Mouse (Mus musculus): ENCODE data around the gene Anxa5. TPM values are rescaled to one million over a fixed set of nuclear protein-coding genes. Genes with fewer than 3 reads are reported as not detected.

The Anxa5 gene
- polyA plus RNA-seq, 1 experiment from 2014 or later, result 348 TPM

DNA sequence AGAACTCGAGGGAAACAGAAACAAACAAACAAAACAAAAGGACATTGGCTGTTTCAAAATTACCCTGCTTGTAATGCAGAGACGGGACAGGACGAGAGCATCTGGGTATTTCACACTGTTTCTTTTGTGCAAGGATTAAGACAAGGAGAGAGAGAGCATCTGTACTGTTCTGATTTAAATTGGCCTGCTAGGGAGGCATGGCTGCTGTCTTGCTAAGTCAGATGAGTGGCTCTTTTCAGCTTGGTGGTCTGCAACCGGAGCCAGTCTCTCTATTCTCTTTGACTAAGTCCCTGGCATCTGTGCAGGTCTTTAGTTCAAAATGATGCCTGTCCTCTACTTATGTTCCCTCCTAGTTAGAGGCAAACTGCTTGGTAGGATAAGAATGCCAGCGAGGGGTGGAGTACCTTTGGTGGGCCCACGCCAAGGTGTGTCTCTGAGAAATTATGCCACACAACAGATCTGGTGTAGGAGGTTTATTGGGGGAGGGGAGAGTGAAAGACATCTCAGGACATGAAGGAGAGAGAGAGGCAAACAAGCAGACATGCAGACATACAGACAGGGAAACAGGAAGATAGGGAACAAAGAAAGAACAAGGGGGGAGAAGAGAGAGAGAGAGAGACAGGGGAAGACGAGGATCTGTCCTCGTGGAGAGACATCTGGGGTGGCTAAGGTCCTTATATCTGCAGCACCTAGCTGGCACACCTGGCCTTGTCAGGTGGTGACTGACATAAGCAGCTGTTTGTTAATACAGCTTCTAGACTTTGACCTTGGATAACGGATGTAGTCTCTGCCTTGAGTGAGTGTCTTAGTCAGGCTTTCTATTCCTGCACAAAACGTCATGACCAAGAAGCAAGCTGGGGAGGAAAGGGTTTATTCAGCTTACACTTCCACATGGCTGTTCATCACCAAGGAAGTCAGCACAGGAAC, 30.4 kb upstream of the Anxa5 start:
- Histone ChIP-seq H3K4me3 (ENCODE audit: low read depth, low read length) (no peak overlapping the region), H3K4me2 (no peak overlapping the region), H3K27me3 (ENCODE audit: insufficient read depth, low read length) (no peaks in the 10 kb centered on the region), H3K9me3 (ENCODE audit: low read depth, low read length) (no peaks in the 10 kb centered on the region), H3K36me3 (ENCODE audit: insufficient read depth) (no peaks in the 10 kb centered on the region), H3K27ac (ENCODE audit: low read depth) (no peak overlapping the region), H3K9ac (no peak overlapping the region), H3K4me1 (ENCODE audit: insufficient read depth) (no peaks in the 10 kb centered on the region)
- WGBS, result 58% methylated on average over 10 of the region's 10 CpGs
- no peak for ATAC-seq (ENCODE audit: insufficient read depth)
- TF ChIP-seq CTCF (IDR thresholded peaks at IDR 0.05; ENCODE audit: low read depth), result no peak
- no peak for DNase-seq

DNA sequence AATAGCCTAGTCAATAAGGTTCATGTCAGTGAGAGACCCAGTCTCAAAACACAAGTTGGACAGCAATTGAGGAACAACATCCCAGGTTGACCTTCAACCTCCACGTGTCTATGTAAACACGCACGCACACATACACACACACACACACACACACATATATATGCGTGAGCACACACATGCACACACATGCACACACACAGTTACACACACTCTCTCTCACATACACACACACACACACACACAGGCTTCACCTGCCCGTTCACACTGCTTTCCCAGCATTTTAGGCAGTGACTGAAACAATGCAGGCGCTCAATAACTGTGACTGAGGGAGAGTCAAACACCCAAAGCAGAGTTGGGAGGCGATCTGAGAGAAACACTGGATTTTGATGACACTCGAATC, 29.6 kb upstream of the Anxa5 start:
- no peaks in the 10 kb centered on the region for H3K36me3 ChIP-seq (ENCODE audit: insufficient read depth)
- no peak overlapping the region for H3K27ac ChIP-seq (ENCODE audit: low read depth)
- H3K9me3 ChIP-seq (ENCODE audit: low read depth, low read length), result no peaks in the 10 kb centered on the region
- no peak for DNase-seq
- 73% methylated on average over 8 of the region's 8 CpGs for WGBS
- H3K27me3 ChIP-seq (ENCODE audit: insufficient read depth, low read length), result no peaks in the 10 kb centered on the region
- H3K4me1 ChIP-seq (ENCODE audit: insufficient read depth), result no peaks in the 10 kb centered on the region
- no peak for TF ChIP-seq CTCF (IDR thresholded peaks at IDR 0.05; ENCODE audit: low read depth)
- H3K4me2 ChIP-seq, result no peak overlapping the region
- no peak for ATAC-seq (ENCODE audit: insufficient read depth)
- no peak overlapping the region for H3K9ac ChIP-seq
- H3K4me3 ChIP-seq (ENCODE audit: low read depth, low read length), result no peak overlapping the region

DNA sequence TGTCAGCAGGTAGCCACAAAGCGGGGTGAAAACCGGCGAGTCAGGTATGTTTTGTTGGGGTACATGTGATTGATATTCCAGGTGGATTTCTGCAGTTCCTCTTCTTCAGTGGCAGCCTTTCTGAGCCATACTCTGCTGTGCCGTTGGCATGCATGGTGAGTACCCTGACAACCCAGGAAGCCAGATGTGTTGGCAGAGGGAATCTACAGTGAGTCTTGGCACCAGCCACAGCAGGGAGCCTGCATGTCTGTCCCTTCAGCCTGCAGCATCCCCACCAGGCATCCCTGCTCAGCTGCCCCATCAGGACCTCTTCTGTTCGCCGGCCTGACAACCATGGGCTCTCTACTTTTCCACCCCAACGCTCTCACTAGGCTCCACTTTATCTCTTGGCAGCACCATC, 25.9 kb upstream of the Anxa5 start:
- H3K36me3 ChIP-seq (ENCODE audit: insufficient read depth), result no peaks in the 10 kb centered on the region
- no peak for DNase-seq
- 56% methylated on average over 7 of the region's 7 CpGs for WGBS
- H3K9ac ChIP-seq, result no peak overlapping the region
- ATAC-seq (ENCODE audit: insufficient read depth), result no peak
- H3K4me1 ChIP-seq (ENCODE audit: insufficient read depth), result no peaks in the 10 kb centered on the region
- no peaks in the 10 kb centered on the region for H3K9me3 ChIP-seq (ENCODE audit: low read depth, low read length)
- H3K4me3 ChIP-seq (ENCODE audit: low read depth, low read length), result no peak overlapping the region
- H3K4me2 ChIP-seq, result no peak overlapping the region
- no peak overlapping the region for H3K27ac ChIP-seq (ENCODE audit: low read depth)
- no peaks in the 10 kb centered on the region for H3K27me3 ChIP-seq (ENCODE audit: insufficient read depth, low read length)
- no peak for TF ChIP-seq CTCF (IDR thresholded peaks at IDR 0.05; ENCODE audit: low read depth)

DNA sequence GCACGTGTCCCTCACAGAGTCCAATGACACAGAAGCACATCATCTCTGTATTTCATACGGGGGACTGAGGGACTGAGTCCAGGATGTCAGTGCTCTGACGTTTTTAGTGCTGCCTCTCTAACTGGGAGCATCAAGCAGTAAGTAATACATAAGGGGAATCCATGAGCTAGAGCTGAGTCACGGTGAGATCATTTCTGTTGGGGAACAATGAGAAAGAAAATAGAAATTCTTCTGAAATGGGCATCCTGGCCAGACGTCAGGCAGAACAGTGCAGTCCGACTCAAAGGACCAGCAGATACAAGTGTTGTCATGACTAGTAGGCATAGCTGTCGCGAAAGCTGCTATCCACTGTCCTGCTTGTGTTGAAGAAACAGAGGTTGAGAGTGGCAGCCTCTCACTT, 25.3 kb upstream of the Anxa5 start:
- H3K27ac ChIP-seq (ENCODE audit: low read depth), result no peak overlapping the region
- H3K27me3 ChIP-seq (ENCODE audit: insufficient read depth, low read length), result no peaks in the 10 kb centered on the region
- H3K9me3 ChIP-seq (ENCODE audit: low read depth, low read length), result no peaks in the 10 kb centered on the region
- no peak overlapping the region for H3K4me2 ChIP-seq
- H3K9ac ChIP-seq, result no peak overlapping the region
- ATAC-seq (ENCODE audit: insufficient read depth), result no peak
- no peak overlapping the region for H3K4me3 ChIP-seq (ENCODE audit: low read depth, low read length)
- WGBS, result 82% methylated on average over 8 of the region's 8 CpGs
- no peaks in the 10 kb centered on the region for H3K4me1 ChIP-seq (ENCODE audit: insufficient read depth)
- DNase-seq, result no peak
- no peak for TF ChIP-seq CTCF (IDR thresholded peaks at IDR 0.05; ENCODE audit: low read depth)
- no peaks in the 10 kb centered on the region for H3K36me3 ChIP-seq (ENCODE audit: insufficient read depth)

DNA sequence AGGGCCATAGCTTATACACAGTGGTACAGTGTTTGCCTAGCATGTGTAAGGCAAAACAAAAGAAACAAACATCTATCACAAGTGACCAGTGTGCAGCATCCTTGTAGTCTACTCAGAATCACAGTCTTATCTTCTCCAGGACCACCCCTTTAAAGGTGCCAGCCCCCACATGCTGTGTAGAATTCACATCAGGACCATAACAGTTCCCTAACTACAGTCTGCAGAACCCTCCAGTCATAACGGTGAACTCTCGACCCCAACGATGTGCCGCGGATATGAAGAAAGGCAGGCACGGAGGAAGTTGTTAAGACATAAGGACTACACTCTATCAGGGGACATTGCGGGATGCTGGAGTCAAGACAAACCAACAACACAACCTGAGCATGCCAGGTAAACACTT, 23.7 kb upstream of the Anxa5 start:
- H3K9me3 ChIP-seq (ENCODE audit: low read depth, low read length), result no peaks in the 10 kb centered on the region
- WGBS, result 84% methylated on average over 7 of the region's 7 CpGs
- no peak for TF ChIP-seq CTCF (IDR thresholded peaks at IDR 0.05; ENCODE audit: low read depth)
- no peak overlapping the region for H3K9ac ChIP-seq
- H3K4me3 ChIP-seq (ENCODE audit: low read depth, low read length), result no peak overlapping the region
- no peaks in the 10 kb centered on the region for H3K36me3 ChIP-seq (ENCODE audit: insufficient read depth)
- no peak for ATAC-seq (ENCODE audit: insufficient read depth)
- H3K27ac ChIP-seq (ENCODE audit: low read depth), result no peak overlapping the region
- H3K4me2 ChIP-seq, result no peak overlapping the region
- no peak for DNase-seq
- H3K4me1 ChIP-seq (ENCODE audit: insufficient read depth), result no peaks in the 10 kb centered on the region
- H3K27me3 ChIP-seq (ENCODE audit: insufficient read depth, low read length), result no peaks in the 10 kb centered on the region

DNA sequence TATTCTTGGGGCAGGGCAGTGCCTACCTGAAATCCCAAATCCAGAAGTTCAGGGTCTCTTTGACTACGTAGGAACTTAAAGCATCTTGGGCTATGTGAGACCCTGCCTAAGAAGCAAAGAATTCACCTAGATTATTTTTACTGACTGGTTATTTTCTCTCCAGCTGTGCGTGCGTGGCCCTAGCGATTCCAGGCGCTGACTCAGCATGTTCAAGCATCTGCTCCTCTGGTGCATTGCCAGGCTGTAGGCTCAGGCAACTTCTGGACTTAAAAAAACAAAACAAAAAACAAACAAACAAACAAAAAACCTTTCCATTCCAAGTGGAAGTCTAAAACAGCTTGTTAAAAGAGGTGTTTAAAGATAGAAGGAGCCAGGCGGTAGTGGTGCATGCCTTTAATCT, 22.5 kb upstream of the Anxa5 start:
- WGBS, result 75% methylated on average over 6 of the region's 6 CpGs
- DNase-seq (no peak), ATAC-seq (ENCODE audit: insufficient read depth) (no peak)
- H3K9me3 ChIP-seq (ENCODE audit: low read depth, low read length), result no peaks in the 10 kb centered on the region
- H3K27ac ChIP-seq (ENCODE audit: low read depth), result no peak overlapping the region
- no peaks in the 10 kb centered on the region for H3K4me1 ChIP-seq (ENCODE audit: insufficient read depth)
- H3K27me3 ChIP-seq (ENCODE audit: insufficient read depth, low read length), result no peaks in the 10 kb centered on the region
- H3K4me3 ChIP-seq (ENCODE audit: low read depth, low read length), result no peak overlapping the region
- no peak for TF ChIP-seq CTCF (IDR thresholded peaks at IDR 0.05; ENCODE audit: low read depth)
- H3K4me2 ChIP-seq, result no peak overlapping the region
- H3K9ac ChIP-seq, result no peak overlapping the region
- no peaks in the 10 kb centered on the region for H3K36me3 ChIP-seq (ENCODE audit: insufficient read depth)

DNA sequence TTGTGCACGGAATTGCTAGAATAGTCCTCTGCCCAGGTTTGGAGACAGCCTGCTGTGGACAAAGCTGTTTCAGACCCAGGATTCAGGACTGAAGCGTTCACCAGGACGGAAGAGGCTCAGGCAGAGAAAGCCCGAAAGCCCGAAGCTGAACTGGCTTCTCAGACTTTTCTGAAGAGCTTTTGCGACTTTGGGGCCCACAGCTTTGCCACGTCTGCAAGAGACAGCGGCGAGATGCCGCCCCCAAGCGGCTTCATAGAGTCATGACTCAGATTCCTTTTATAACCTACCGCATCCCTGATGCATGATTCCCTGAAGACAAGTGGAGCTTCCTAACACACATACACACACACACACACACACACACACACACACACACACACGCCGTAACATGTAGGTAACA, 21.1 kb upstream of the Anxa5 start:
- peak; percentile 92 for DNase-seq
- 17% methylated on average over 14 of the region's 14 CpGs for WGBS
- no peak overlapping the region for H3K4me2 ChIP-seq
- peak; percentile 83 for TF ChIP-seq CTCF (IDR thresholded peaks at IDR 0.05; ENCODE audit: low read depth)
- H3K4me1 ChIP-seq (ENCODE audit: insufficient read depth), result no peaks in the 10 kb centered on the region
- no peaks in the 10 kb centered on the region for H3K27me3 ChIP-seq (ENCODE audit: insufficient read depth, low read length)
- peak overlapping the region; percentile 27; the same call in 1 of the 2 replicates for H3K9ac ChIP-seq
- H3K9me3 ChIP-seq (ENCODE audit: low read depth, low read length), result no peaks in the 10 kb centered on the region
- H3K4me3 ChIP-seq (ENCODE audit: low read depth, low read length), result no peak overlapping the region
- H3K36me3 ChIP-seq (ENCODE audit: insufficient read depth), result no peaks in the 10 kb centered on the region
- H3K27ac ChIP-seq (ENCODE audit: low read depth), result no peak overlapping the region
- peak; percentile 73 for ATAC-seq (ENCODE audit: insufficient read depth)
